Mouse (Mus musculus) MEL (cell line): ENCODE measurements around the gene Slirp.

Source experiments
- CHD2 ChIP-seq: IDR thresholded peaks from 2 replicates; pipeline ENCODE4 v1.6.1; 2011; ENCODE audit warnings: low read length, improper control_type of control experiment
- CTCF ChIP-seq, 3 experiments: IDR thresholded peaks in 2 of 3; conservative IDR thresholded peaks in 1 of 3; 2 replicates each; pipeline ENCODE4 v1.5.1; 2011 to 2012; ENCODE audit warnings: low read length in 3 of 3, low read depth in 2 of 3, mild to moderate bottlenecking in 2 of 3, improper control_type of control experiment in 1 of 3, inconsistent platforms in 1 of 3, mixed read lengths in 1 of 3, moderate library complexity in 1 of 3; ENCODE audit not compliant: control insufficient read depth in 1 of 3, insufficient read depth in 1 of 3, poor library complexity in 1 of 3, severe bottlenecking in 1 of 3
- MYC ChIP-seq: IDR thresholded peaks from 2 replicates; pipeline ENCODE4 v1.6.1; 2011; ENCODE audit warnings: low read depth, mild to moderate bottlenecking, low read length, improper control_type of control experiment, moderate library complexity
- POLR2A ChIP-seq, 2 experiments: IDR thresholded peaks; 2 replicates each; pipeline ENCODE4 v1.6.1; 2011 to 2012; ENCODE audit warnings: low read length in 2 of 2, mild to moderate bottlenecking in 2 of 2, control low read depth in 1 of 2, improper control_type of control experiment in 1 of 2, low read depth in 1 of 2, moderate library complexity in 1 of 2; ENCODE audit not compliant: control insufficient read depth in 1 of 2, insufficient read depth in 1 of 2, poor library complexity in 1 of 2
- SIN3A ChIP-seq: IDR thresholded peaks from 2 replicates; pipeline ENCODE4 v1.6.1; 2012; ENCODE audit warnings: low read length, improper control_type of control experiment, inconsistent platforms
- TCF12 ChIP-seq: IDR thresholded peaks from 2 replicates; pipeline ENCODE4 v1.6.1; 2014; ENCODE audit warnings: low read depth, mild to moderate bottlenecking, inconsistent platforms, low read length, improper control_type of control experiment, moderate library complexity
- USF2 ChIP-seq, 2 experiments: IDR thresholded peaks; 2 replicates each; pipeline ENCODE4 v1.6.1; 2011 to 2012; ENCODE audit warnings: improper control_type of control experiment in 2 of 2, low read length in 2 of 2, borderline replicate concordance in 1 of 2, inconsistent platforms in 1 of 2, low read depth in 1 of 2, mild to moderate bottlenecking in 1 of 2; ENCODE audit not compliant: insufficient read depth in 1 of 2
- ZMIZ1 ChIP-seq: IDR thresholded peaks from 2 replicates; pipeline ENCODE4 v1.6.1; 2012; ENCODE audit warnings: low read depth, mild to moderate bottlenecking, inconsistent platforms, low read length, improper control_type of control experiment, moderate library complexity

DNA sequence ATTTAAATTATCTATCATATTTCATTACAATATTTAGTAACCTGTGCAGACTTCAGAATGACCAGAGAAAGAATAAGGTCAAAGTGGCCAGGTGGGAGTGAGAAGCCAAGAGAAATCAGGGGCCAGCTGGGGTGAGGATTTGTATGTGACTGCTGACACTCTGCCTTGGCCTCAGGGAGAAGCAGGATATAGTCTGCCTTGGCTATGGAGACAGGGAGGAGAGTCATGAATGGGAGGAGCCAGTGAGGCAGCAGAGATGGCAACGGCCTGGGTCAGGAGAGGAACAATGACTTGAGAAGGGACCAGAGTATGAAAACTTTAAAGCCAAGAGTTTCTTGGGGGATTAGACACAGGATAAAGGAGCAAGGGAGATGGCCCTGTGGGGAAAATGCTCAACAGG lies 20.0 kb upstream of the Slirp start:
- TF ChIP-seq SIN3A = no peak
- TF ChIP-seq ZMIZ1 = no peak
- TF ChIP-seq CTCF (IDR thresholded peaks at IDR 0.05 in 2 of 3, conservative IDR thresholded peaks at IDR 0.05 in 1 of 3; ENCODE audit: control insufficient read depth in 1 of 3, insufficient read depth in 1 of 3, low read depth in 2 of 3, low read length in 3 of 3, poor library complexity in 1 of 3, severe bottlenecking in 1 of 3) = no peak
- no peak for TF ChIP-seq CHD2
- no peak for TF ChIP-seq USF2 (IDR thresholded peaks at IDR 0.05; ENCODE audit: borderline replicate concordance in 1 of 2, insufficient read depth in 1 of 2, low read depth in 1 of 2, low read length in 2 of 2)
- no peak for TF ChIP-seq POLR2A (IDR thresholded peaks at IDR 0.05; ENCODE audit: control insufficient read depth in 1 of 2, insufficient read depth in 1 of 2, low read depth in 1 of 2, low read length in 2 of 2, poor library complexity in 1 of 2)
- TF ChIP-seq MYC = no peak
- no peak for TF ChIP-seq TCF12
